Mouse (Mus musculus) urinary bladder, adult 18-20 months (tissue): Measurements from ENCODE around the gene Cox6b1.

ENCODE experiments used
- DNase-seq, 2 experiments: peaks; one replicate each; pipeline ENCODE4 v3.0.0; 2022; ENCODE audit warnings: low spot score in 2 of 2, mixed read lengths in 2 of 2

Gene Cox6b1

DNA sequence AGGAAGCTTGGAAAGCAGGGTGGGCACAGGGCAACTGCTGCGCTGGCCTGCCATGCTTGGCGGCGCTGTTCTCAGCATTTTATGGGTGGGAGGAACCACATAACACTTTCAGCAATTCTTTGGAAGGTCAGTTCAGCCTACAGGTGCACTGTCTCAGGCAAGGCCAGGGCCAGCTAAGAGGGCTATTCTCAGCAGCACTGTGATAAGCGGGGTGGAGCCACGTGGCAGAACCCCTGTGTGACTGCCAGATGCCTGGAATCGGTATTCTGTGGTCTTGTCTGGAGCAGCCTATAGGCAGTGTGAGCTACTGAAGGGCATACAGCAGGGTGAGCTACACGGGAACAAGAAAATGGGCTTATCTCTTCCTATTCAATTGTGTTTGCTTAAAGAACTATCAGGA lies 15.9 kb downstream of the Cox6b1 start:
- no peak for DNase-seq

DNA sequence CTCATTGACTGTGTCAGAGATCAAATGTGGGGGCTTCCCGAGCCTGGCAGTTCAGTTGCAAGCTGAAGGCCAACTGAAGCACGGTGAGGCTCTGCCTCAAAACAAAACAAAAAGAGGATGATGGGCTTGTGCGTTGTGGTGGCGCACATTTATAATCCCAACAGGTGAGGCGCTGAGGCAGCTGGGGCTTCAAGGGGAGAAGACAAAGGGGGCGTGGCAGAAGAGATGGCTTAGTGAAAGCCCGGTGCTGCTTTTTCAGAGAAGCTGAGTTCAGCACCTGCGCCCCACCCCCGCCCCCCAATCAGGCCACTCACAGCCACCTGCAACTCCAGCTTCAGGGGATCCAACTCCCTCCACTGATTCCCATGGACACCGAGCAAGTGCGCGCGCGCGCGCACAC lies 17.5 kb downstream of the Cox6b1 start:
- no peak for DNase-seq

DNA sequence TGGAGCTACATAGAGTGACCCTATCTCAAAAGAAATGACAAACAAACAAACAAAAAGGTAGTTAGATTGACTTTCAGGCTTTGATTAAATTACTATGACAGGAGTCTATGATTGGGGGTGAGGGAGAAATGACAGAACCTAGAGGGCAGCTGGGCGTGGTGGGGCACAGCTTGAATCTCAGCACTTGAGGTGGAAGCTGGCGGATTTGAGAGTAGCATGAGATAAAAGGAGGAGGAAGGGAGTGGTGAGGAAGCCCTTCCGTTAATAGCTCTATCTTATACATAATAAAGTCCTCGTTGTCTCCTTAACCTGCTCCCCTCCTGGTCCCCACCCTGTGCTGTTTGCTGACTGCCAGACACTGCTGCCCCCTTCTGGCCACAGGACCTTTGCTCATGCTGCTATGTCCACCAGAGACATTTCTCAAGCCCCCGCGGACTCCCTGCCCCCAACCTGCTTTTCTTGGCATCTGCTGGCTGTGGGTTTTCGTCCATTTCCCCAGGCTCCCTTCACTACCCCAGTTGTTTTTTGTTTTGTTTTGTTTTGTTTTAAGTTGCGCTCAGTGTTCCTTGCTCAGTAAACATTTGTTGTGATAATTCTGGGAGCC lies 18.1 kb downstream of the Cox6b1 start:
- no peak for DNase-seq

DNA sequence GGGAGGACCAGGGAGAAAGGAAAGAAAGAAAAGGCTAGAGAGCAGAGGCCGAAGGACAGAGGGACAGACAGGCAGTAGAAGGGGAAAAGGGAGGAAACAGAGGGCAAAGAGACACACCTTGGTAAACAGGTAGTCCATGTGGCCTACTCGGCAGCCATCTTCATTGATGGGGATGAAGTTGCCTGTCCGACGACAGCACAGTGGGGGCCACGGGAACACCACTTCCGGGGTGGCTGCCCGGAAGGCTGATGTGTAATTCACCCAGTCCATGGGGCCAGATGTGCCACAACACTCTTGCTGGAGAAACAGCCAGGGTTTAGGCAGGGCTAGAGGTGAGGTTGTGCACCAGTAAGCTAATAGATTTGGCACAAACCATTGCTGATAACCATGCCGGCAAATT lies 21.0 kb downstream of the Cox6b1 start:
- no peak for DNase-seq

DNA sequence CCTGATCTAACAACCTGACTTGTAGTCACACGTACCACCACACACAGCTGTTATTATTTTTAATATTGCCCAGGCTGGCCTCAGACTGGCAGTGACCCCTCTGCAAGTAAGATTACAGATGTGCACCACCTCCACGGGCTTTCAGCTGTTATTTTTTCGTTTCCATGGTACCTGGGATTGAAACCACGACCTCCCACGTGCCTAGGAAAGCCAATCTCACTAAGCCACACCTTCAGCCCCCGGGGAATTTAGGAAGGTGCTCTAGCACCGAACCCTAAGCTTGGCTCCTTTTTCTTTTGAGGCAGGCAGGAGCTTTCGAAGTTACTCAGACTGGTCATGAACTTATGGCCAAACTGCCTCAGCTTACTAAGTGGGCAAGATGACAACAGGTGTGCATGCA lies 21.5 kb downstream of the Cox6b1 start:
- no peak for DNase-seq

DNA sequence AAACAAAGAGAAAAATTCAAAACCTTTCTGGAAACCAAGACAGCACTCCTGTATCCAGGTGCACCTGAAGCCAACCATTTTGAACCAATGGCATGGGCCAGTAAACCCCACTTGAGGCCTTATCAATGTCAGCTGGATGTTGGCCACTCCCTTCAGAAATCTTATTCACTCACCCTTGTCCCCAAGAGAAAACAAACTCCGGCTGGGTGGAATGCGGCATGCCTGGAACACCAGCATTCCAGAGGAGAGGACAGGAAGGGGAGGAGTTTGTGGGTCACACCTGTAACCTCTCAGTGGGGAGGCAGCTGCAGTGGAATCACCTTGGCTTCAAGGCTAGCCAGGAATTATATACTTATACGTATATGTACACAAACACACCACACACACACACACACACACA lies 23.4 kb downstream of the Cox6b1 start:
- peak in 1 of 2 experiments; percentile 78 for DNase-seq

DNA sequence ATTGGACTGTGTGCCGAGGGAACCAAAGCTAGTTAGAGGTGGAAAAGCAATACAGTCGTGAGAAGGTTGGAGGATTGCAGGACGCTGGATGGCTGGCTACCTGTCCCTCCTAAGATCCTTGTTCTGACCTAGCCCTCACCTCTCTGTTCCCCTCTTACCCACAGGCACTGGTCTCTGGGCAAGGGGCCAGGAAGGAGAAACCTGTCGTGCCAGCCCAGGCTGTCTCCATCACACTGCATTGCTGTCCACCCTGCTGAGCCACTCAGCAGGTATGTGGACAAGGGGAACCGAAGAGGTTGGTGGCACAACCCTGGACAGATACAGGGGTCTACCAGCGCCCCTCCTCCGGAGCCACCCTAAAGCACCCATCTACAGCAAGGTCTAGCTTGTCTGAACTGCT lies 25.3 kb downstream of the Cox6b1 start:
- DNase-seq: peak; percentile 61 to 86

DNA sequence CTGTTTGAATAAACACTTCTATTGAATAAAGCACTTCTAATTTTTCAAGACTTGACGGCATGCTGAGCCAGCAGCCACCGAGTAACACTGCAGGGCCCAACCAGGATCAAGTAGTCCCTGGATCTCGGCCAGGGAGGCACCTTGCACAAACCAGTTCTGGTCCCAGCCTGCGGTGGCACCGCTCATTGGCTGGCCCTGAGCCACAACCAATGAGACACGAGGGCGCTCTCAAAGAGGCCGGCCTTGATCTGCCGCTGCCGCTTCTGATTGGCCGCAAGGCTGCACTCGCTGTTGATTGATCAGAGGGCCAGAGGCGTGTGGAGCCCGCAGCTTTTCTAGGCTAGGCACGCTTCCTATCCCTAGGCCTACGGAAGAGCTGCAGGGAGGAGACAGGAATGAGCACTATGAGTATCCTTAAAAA lies 26.0 kb downstream of the Cox6b1 start:
- DNase-seq: peak; percentile 75 to 85

DNA sequence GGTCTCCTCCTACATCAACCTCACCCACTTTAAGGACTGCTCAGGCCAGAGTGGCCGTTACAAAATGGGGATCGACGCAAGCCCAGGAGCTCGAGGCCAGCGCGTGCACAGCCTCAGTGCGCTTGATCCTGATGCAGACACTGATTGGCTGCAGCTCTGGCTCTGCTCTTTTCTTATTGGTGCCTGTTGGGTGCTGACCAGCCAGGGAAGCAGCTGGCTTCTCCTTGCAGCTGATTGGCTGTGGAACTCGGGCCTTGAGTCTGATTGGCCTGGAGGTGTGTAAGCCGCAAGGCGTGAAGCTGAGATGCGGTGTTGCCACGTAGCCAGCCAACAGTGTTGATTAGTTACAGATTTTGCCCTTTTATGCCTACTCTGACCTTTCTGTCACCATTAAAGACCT lies 27.2 kb downstream of the Cox6b1 start, which contains the start of gene Zbtb32:
Zbtb32 (minus strand) TSS at position 124 of the 400 bp plus-strand sequence.
- DNase-seq: no peak

DNA sequence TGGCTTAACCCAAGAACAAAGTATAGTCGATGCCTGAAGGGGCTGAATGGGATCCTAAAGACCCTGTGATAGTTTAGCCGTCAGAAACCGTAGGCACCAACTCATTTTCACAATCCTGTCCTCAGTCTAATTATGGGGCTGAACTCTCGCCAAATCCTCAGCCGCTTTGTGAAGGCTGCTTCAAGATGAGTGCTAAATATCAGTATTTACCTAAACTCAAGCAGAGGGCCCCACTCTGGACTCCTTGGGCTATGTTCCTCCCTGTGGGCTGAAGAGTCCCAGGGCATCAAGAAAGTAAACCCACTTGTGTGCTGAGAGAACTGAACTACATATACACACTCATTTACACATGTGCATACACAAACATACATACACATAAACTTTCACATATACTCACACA lies 29.1 kb downstream of the Cox6b1 start:
- DNase-seq: no peak

DNA sequence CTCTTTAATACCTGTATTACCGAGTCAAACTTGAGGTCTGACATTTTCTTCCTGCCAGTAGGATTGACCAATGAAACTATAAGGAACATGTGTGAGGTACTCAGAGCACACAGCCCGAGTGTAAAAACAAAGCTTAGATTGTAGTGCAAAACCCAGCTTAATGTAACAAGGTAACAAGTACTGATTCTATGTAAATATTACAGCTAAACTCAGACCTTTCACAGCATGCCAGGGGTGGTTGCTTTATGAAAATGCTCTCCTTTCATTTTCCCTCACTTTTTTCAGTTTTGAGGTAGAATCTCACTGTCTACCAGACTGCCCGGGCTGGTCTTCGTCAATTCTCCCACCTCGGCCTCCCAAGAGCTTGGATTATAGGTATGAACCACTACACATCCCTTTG lies 29.9 kb downstream of the Cox6b1 start:
- DNase-seq: no peak

DNA sequence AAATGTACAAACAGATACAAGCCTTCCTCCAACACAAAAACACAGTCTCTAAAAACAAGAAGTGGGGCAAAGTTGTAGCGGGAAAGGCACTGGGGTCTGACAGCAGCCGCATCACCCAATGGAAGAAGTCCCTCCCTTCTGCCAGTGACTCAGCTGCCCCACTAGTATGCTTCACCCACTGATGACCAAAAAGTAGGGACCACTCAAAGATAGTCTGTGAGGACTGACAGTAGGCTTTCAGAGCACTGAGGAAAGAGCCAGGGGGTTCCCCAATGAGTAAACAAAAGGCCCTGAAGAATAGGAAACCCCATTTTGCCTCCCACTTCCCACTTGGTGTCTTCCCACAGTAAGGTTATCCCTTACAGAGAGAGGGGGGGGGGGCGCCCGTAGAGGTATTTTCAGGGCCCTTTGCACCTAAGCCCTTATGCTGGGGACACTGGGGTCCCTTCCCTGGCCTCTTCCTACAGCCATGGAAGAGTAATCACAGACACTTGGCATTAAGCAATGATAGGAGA lies 31.4 kb downstream of the Cox6b1 start:
- no peak for DNase-seq

DNA sequence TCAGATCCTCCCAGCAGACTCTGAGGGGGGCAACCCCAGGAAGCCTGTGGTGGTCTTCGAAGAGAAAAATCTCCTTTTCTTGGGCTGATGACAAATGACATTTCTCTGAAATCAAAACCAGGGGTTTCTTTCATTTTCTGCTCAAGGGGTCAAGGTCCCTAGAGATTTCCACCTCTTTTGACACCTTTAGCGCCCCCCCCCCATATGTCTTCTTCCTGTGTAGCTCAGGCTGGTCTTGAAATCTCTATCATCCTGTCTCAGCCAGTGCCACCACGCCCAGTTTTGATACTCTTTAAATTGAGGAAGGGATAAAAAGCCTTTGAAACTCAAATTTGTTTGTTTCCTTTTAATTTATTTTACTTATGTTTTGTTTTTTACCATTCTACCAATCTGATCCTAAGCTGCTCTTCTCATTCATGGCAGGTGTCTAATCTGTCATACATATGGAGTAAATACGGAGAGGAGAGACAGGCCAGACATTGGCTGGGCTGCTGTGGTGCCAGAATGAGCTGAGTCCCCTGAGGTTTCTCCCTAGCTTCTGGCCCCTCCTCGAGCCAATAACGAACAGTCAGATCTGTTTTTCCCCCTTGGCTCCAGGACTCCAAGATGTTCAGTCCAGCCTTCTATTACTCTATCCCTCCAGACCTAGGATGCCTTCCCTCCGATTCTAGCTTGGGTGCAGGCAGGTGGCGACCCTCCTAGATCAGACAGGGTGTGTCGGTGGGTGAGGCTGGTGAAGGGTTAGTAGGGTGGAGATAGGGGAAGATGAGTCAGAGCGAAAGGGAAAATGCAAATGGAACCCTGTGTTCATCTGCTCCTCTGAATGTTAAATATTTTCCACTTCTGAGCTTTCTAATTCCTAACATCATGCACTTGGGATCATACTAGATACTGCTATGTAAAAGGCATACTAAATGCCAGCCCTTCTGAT lies 32.1 kb downstream of the Cox6b1 start:
- no peak for DNase-seq

DNA sequence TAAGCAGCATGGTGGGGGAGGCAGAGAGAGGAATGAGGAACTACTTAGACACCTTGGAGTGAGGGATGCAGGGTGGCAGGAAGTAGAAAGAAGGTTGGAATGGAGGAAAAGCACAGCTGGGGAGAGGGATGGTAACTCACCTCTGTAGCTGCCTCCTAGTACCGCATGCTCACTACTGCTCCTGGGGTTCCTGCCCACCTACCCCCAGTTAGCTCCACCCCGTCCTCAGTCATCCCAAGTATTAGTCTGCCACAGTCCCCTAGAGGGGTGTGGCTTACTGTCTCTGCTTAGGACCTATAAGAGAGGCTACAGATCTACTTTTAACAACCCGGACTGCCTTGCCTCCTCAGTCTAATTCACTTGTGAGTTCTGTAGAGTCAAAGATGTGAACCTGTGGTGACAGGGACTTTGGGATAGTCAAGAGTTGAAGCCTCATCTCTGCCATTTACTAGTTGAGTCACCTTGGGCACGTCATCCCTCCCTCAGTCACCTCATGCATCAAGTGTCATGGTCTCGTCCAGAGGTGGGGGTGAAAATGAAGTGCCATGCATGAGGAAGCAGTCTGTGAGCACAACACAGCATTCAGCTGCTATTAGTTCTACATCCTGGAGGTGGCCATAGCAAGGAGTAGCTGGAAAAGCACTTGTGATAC lies 33.1 kb downstream of the Cox6b1 start:
- DNase-seq: no peak

DNA sequence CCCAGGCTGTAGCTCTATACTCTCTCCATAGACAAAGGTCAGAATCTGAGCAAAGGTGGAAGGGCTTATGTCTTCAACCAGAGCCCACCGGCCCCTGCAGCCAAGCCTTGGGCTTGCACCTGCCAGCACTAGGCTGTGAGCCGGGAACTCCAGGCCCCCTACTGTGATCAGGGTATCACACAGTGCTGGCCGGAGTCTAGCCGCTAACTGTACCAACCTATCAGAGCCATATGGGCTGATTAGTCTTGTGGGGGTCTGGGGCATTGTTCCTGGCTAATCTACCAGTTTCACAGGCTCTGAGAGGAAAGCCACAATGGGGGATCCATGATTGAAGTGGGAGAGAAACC lies 34.4 kb downstream of the Cox6b1 start:
- DNase-seq: no peak

DNA sequence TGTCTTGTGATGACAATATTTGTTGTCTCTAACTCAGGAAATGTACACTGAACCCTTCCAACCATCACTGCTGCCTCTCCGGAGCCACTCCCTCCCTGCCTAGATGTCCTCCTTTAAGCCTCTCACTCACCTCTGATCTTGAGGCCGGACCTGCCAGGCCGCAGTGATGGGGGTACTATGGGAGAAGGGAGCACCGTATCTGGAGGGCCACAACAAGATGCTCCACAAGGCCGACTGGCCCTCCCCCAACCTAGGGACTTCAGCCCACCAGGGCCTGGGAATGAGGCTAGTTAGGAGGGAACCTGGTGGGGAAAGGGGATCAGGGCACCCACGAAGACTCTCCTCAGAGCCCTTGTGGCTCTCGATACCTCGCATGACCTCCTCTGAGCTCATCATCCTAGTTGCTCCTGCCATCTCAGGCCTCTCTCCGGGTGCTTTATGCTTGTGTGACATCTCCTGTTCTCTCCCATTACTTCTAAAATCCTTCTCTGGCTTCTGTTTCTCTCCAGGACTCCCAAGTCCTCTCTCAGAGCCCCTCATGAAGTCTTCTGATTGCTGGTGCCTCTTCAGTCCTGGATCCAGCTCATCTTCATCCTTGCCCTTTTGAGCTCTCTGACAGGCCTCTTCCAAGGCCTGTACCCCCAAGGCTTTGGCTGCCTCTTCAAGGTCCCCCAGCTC lies 34.9 kb downstream of the Cox6b1 start:
- DNase-seq: no peak

DNA sequence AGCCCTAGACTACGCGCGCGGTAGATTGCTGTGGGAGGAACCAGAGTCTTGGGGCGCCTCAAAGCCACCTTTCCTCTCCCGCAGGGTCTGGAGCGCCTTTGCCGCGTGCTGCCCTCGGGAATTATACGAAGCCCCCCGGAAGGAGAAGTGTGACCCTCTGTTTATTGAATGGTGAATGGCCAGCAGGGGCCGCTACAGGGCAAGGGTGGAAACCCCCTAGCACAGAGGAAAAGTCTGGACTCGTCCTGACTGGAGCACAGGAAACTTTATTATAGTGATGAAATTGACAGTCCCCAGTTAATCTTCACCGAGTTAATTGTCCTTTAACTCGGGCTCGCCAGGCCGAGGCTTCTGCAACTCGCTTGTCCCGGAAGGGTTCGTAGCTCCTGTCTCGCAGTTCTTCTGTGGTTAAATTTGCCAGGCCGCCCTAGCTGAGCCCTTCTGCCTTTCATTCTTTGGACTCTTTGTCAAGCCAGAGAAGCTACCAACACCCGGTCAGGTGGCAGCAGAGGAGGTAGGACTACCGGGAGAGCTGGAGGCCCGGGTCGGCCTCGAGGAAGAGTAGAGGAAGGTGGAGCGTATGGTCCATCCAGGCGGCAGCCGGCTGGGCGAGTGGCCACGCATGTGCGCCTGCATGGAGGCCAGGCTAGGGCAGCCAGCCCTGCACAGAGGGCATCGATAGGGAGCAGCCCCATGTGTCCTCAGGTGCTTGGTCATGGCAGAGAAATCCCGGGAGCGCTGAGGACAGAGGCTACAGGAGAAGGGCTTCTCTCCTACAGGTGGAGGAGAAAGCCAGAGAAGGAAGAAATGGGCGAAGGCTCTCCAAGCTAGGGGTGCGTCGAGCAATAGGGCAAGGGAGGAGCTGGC lies 36.3 kb downstream of the Cox6b1 start:
- peak; percentile 73 to 85 for DNase-seq

DNA sequence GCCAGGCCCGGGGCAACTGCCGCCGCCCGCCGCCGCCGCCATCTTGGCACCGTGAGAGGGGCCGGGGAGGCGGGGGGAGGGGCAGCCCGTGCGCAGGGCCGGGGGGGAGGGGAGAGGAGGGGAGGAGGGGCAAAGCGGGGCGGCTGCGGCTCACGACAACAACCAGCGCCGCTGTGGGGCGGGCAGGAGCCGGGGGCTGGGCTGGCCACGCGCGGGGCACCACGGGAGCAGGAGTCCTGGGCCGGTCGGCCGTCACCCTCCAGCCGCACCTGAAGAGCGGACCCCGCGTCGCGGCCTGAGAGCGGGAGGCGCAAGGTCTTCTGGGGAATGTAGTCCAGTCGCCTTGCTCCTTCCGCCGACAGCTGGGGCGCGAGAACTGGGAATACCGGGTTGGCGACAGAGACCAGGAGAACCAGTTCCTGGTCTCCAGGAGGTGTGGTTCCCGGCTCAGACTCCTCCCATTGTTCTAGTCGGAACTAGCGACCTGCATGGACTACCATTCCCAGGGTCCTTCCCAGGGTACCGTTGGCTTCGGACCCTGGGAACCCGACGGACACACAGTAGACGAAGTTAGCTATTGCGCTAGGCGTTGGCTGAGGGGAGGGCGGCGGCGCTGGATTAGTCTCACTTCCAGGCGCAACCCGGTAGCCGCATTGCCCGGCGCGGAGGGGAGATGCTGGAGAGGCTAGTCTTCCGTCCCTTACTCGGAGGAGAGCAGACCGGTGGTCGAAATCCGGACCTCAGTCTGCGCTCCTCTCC lies 37.1 kb downstream of the Cox6b1 start, which contains the start of gene Kmt2b:
Kmt2b (minus strand) TSS at position 51 of the 759 bp plus-strand sequence.
- peak; percentile 89 to 98 for DNase-seq

DNA sequence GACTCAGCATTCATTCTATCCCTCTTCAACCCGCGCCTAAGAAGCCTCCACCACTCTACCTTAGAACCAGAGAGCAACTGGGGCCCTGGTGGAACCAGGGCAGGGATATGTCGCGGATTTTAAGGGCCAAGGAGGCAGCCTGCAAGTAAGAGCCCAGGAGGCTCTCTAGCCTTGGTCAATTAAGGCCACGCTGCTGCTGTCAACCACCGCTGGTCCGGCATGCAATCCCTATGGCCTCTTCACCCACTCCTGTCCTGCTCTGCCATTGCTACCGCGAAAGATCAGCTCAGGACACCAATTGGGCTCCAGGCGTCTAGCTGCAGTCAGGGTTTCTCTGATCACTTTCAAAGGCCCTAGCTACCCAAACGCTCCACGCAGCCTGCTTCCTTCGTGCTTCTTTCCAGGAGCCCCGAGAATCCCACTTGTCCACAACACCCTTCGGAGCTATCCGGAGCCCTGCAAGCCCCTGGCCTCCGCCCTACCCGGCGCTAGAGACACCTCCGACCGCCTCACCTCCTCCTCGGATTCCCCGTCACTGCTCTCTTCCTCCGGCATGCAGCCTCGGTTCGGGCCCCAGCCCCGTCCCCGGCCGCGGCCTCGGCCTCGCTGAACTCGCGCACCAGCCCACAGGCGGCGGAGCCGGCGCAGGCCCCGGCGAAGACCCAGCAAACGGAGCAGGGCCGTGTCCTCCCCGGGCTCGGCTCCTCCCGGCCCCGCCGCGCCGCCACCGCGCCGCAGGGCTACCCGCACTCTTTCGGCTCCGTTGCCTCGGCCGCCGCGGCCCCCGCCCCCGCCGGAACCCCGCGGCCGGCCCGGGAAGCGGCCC lies 37.9 kb downstream of the Cox6b1 start:
- DNase-seq: peak in 1 of 2 experiments; percentile 73
